Mouse (Mus musculus): ENCODE measurements around the gene Rnf144b. TPM values are rescaled to one million over a fixed set of nuclear protein-coding genes. Genes with fewer than 3 reads are reported as not detected.
A peak's percentile ranks its signal among the peaks of the same experiment; 100 is the strongest.

The Rnf144b gene
- polyA plus RNA-seq (2015; fragmentation: Nextera tagmentation; extraction: Ambion mirVana): 3.9 and 4.4 TPM in 2 replicates

GRCm38 (mm10) chr13:47122537-47123430, at the start of gene Rnf144b:
Gene Rnf144b (plus strand): TSS chr13:47122656.
- Histone ChIP-seq H3K27me3 (peaks cover 20% of the 10 kb centered on the region), H3K4me2 (peak within 1 kb of the TSS; percentile 90), H3K9me3 (no peaks in the 10 kb centered on the region), H3K4me3 (peak within 1 kb of the TSS; percentile 53), H3K4me1 (peaks cover 16% of the 10 kb centered on the region), H3K36me3 (no peaks in the 10 kb centered on the region), H3K27ac (0 out of 2 replicates have a peak within 1 kb of the TSS, but pooled peaks have one; percentile 17), H3K9ac (peak within 1 kb of the TSS; percentile 37)
- ATAC-seq (ENCODE audit: insufficient number of reproducible peaks, low FRiP score, low TSS enrichment, low read depth): no peak
- 2% methylated on average over 55 of the region's 55 CpGs for WGBS

GRCm38 (mm10) chr13:47076156-47076555, 46.3 kb upstream of the Rnf144b start:
- no peak overlapping the region for H3K4me2 ChIP-seq
- peak overlapping the region; percentile 33; the same call in 1 of the 2 replicates for H3K27ac ChIP-seq
- no peaks in the 10 kb centered on the region for H3K9me3 ChIP-seq
- no peak overlapping the region for H3K4me3 ChIP-seq
- peaks cover 62% of the 10 kb centered on the region for H3K36me3 ChIP-seq
- no peaks in the 10 kb centered on the region for H3K27me3 ChIP-seq
- ATAC-seq (ENCODE audit: insufficient number of reproducible peaks, low FRiP score, low TSS enrichment, low read depth): no peak
- 75% methylated on average over 5 of the region's 5 CpGs for WGBS
- no peak overlapping the region for H3K9ac ChIP-seq
- no peaks in the 10 kb centered on the region for H3K4me1 ChIP-seq

- Histone ChIP-seq H3K27ac (no peak overlapping the region), H3K9ac (no peak overlapping the region), H3K4me2 (no peak overlapping the region), H3K27me3 (no peaks in the 10 kb centered on the region), H3K4me3 (no peak overlapping the region), H3K9me3 (no peaks in the 10 kb centered on the region), H3K36me3 (peaks cover 69% of the 10 kb centered on the region), H3K4me1 (no peaks in the 10 kb centered on the region)
- no peak for ATAC-seq (ENCODE audit: insufficient number of reproducible peaks, low FRiP score, low TSS enrichment, low read depth)
These were observed 45.1 kb upstream of the Rnf144b start for GRCm38 (mm10) chr13:47077367-47077766.

- Histone ChIP-seq H3K9me3 (no peaks in the 10 kb centered on the region), H3K36me3 (peaks cover 75% of the 10 kb centered on the region), H3K4me1 (no peaks in the 10 kb centered on the region), H3K27ac (no peak overlapping the region), H3K27me3 (no peaks in the 10 kb centered on the region), H3K4me2 (no peak overlapping the region), H3K4me3 (no peak overlapping the region), H3K9ac (no peak overlapping the region)
- WGBS: 67% methylated on average over 5 of the region's 5 CpGs
- no peak for ATAC-seq (ENCODE audit: insufficient number of reproducible peaks, low FRiP score, low TSS enrichment, low read depth)
These were observed 43.7 kb upstream of the Rnf144b start for GRCm38 (mm10) chr13:47078799-47079198.

GRCm38 (mm10) chr13:47080905-47081505, 41.5 kb upstream of the Rnf144b start:
- Histone ChIP-seq H3K4me3 (no peak overlapping the region), H3K4me1 (no peaks in the 10 kb centered on the region), H3K9me3 (no peaks in the 10 kb centered on the region), H3K27me3 (no peaks in the 10 kb centered on the region), H3K9ac (no peak overlapping the region), H3K4me2 (no peak overlapping the region), H3K36me3 (peaks cover 63% of the 10 kb centered on the region), H3K27ac (no peak overlapping the region)
- ATAC-seq (ENCODE audit: insufficient number of reproducible peaks, low FRiP score, low TSS enrichment, low read depth): no peak
- WGBS: 93% methylated on average over 4 of the region's 4 CpGs

GRCm38 (mm10) chr13:47088433-47088832, 34.0 kb upstream of the Rnf144b start:
- no peak for ATAC-seq (ENCODE audit: insufficient number of reproducible peaks, low FRiP score, low TSS enrichment, low read depth)
- H3K4me1 ChIP-seq: peaks cover 3% of the 10 kb centered on the region; the same call in 1 of the 2 replicates
- H3K4me3 ChIP-seq: no peak overlapping the region
- H3K9me3 ChIP-seq: no peaks in the 10 kb centered on the region
- H3K9ac ChIP-seq: no peak overlapping the region
- 85% methylated on average over 1 of the region's 1 CpGs for WGBS
- H3K27ac ChIP-seq: no peak overlapping the region
- H3K4me2 ChIP-seq: no peak overlapping the region
- no peaks in the 10 kb centered on the region for H3K27me3 ChIP-seq
- peaks cover 36% of the 10 kb centered on the region for H3K36me3 ChIP-seq

- 60% methylated on average over 2 of the region's 2 CpGs for WGBS
- Histone ChIP-seq H3K9ac (no peak overlapping the region), H3K9me3 (no peaks in the 10 kb centered on the region), H3K4me3 (no peak overlapping the region), H3K27ac (no peak overlapping the region), H3K36me3 (peaks cover 40% of the 10 kb centered on the region), H3K4me1 (peaks cover 3% of the 10 kb centered on the region; the same call in 1 of the 2 replicates), H3K4me2 (no peak overlapping the region), H3K27me3 (no peaks in the 10 kb centered on the region)
- no peak for ATAC-seq (ENCODE audit: insufficient number of reproducible peaks, low FRiP score, low TSS enrichment, low read depth)
These were observed 33.2 kb upstream of the Rnf144b start for GRCm38 (mm10) chr13:47089271-47089670.

- Histone ChIP-seq H3K4me3 (no peak overlapping the region), H3K27me3 (no peaks in the 10 kb centered on the region), H3K4me2 (no peak overlapping the region), H3K4me1 (peaks cover 6% of the 10 kb centered on the region; the same call in 1 of the 2 replicates), H3K9me3 (no peaks in the 10 kb centered on the region), H3K36me3 (peaks cover 42% of the 10 kb centered on the region), H3K9ac (no peak overlapping the region), H3K27ac (no peak overlapping the region)
- 84% methylated on average over 2 of the region's 2 CpGs for WGBS
- ATAC-seq (ENCODE audit: insufficient number of reproducible peaks, low FRiP score, low TSS enrichment, low read depth): no peak
These were observed 28.7 kb upstream of the Rnf144b start for GRCm38 (mm10) chr13:47093791-47094190.

GRCm38 (mm10) chr13:47096591-47096990, 25.9 kb upstream of the Rnf144b start:
- Histone ChIP-seq H3K9ac (no peak overlapping the region), H3K27ac (no peak overlapping the region), H3K4me2 (no peak overlapping the region), H3K36me3 (peaks cover 45% of the 10 kb centered on the region), H3K4me3 (no peak overlapping the region), H3K9me3 (no peaks in the 10 kb centered on the region), H3K4me1 (peaks cover 3% of the 10 kb centered on the region; the same call in 1 of the 2 replicates), H3K27me3 (no peaks in the 10 kb centered on the region)
- 72% methylated on average over 2 of the region's 2 CpGs for WGBS
- ATAC-seq (ENCODE audit: insufficient number of reproducible peaks, low FRiP score, low TSS enrichment, low read depth): no peak

GRCm38 (mm10) chr13:47099265-47099664, 23.2 kb upstream of the Rnf144b start:
- Histone ChIP-seq H3K27me3 (no peaks in the 10 kb centered on the region), H3K9ac (no peak overlapping the region), H3K36me3 (peaks cover 37% of the 10 kb centered on the region), H3K4me2 (no peak overlapping the region), H3K27ac (no peak overlapping the region), H3K9me3 (no peaks in the 10 kb centered on the region), H3K4me3 (no peak overlapping the region), H3K4me1 (peaks cover 16% of the 10 kb centered on the region)
- no peak for ATAC-seq (ENCODE audit: insufficient number of reproducible peaks, low FRiP score, low TSS enrichment, low read depth)
- 84% methylated on average over 7 of the region's 7 CpGs for WGBS

- WGBS: 86% methylated on average over 2 of the region's 2 CpGs
- Histone ChIP-seq H3K4me2 (no peak overlapping the region), H3K4me1 (peaks cover 17% of the 10 kb centered on the region), H3K36me3 (peaks cover 27% of the 10 kb centered on the region), H3K4me3 (no peak overlapping the region), H3K9ac (no peak overlapping the region), H3K27ac (no peak overlapping the region), H3K27me3 (no peaks in the 10 kb centered on the region), H3K9me3 (no peaks in the 10 kb centered on the region)
- no peak for ATAC-seq (ENCODE audit: insufficient number of reproducible peaks, low FRiP score, low TSS enrichment, low read depth)
These were observed 21.9 kb upstream of the Rnf144b start for GRCm38 (mm10) chr13:47100587-47100986.

GRCm38 (mm10) chr13:47104146-47104545, 18.3 kb upstream of the Rnf144b start:
- ATAC-seq (ENCODE audit: insufficient number of reproducible peaks, low FRiP score, low TSS enrichment, low read depth): no peak
- 14% methylated on average over 2 of the region's 2 CpGs for WGBS

More at GRCm38 (mm10) chr13:47104146-47104545, 18.3 kb upstream of the Rnf144b start:
- 0 out of 2 replicates have a peak overlapping the region, but pooled peaks have one; percentile 11 for H3K27ac ChIP-seq
- peaks cover 12% of the 10 kb centered on the region; the same call in 1 of the 2 replicates for H3K36me3 ChIP-seq
- no peaks in the 10 kb centered on the region for H3K27me3 ChIP-seq
- no peaks in the 10 kb centered on the region for H3K9me3 ChIP-seq
- peaks cover 14% of the 10 kb centered on the region for H3K4me1 ChIP-seq
- peak overlapping the region; percentile 54 for H3K4me2 ChIP-seq
- H3K9ac ChIP-seq: no peak overlapping the region
- H3K4me3 ChIP-seq: peak overlapping the region; percentile 79

Data from limb, embryonic 15.5 days (tissue).